Mouse (Mus musculus): ENCODE data around the gene 3110001I22Rik. TPM values are rescaled to one million over a fixed set of nuclear protein-coding genes. Genes with fewer than 3 reads are reported as not detected.

Gene 3110001I22Rik
- polyA plus RNA-seq (2012; rRNA removed): 1.4 and 1.7 TPM in 2 replicates

DNA sequence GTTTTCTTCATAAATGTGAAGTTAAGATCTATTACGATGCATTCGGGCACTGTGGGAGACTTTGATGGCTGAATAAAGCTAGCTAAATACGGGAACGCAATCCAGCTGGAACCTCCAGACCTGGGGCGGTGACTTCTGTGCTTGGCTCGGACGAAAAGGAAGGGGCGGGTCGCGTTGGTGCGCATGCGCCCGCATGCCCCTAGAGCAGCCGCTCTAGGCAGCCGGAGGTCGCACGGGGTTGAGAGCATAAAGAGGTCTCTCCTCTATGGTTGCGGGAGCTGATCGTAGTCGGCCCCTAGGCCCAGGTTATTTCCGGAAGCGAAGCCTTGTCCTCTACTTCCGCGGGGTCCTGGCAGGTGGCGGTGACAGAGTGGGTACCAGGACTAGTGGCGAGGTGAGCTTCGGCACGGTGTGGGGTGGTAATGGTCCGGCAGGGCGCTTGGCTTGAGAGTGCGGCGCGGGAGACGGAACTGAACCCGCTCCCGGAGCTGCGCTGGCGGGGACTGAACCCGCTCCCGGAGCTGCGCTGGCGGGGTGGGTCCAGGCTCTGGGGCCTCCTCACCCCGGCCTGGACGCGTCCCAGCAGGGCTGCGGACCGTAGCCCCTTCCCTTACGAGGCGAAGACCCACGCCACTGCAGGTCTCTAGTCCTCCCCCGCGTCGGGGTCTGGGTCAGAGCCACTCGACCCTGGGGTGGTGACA is at the start of gene 3110001I22Rik, which contains the start of gene Bfar:
Gene 3110001I22Rik (plus strand): TSS at position 245 of the 701 bp plus-strand sequence.
Gene Bfar (plus strand): TSS at position 174 of the 701 bp plus-strand sequence.

GRCm38 (mm10) chr16:13667878-13668343 is 3.8 kb upstream of the 3110001I22Rik start, which contains the start of gene Parn:
Gene Parn, minus strand, starts transcription at chr16:13668170.

Other genes starting within 250 kb of the 3110001I22Rik start
- gene Parn, start 3.8 kb upstream of the 3110001I22Rik start, polyA plus RNA-seq (2012; rRNA removed): 23.0 and 25.4 TPM in 2 replicates
- gene Bfar, start 71 bp upstream of the 3110001I22Rik start, polyA plus RNA-seq (2012; rRNA removed): 15.2 and 23.7 TPM in 2 replicates
- gene Pla2g10, start 59.1 kb downstream of the 3110001I22Rik start, polyA plus RNA-seq (2012; rRNA removed): 0.37 and 1.6 TPM in 2 replicates
- gene Rrn3, start 108.8 kb downstream of the 3110001I22Rik start, polyA plus RNA-seq (2012; rRNA removed): 10.1 and 10.7 TPM in 2 replicates
- gene Ntan1, start 146.9 kb downstream of the 3110001I22Rik start, polyA plus RNA-seq (2012; rRNA removed): 74.3 and 74.7 TPM in 2 replicates
- gene Pdxdc1, start 231.2 kb downstream of the 3110001I22Rik start, polyA plus RNA-seq (2012; rRNA removed): 70.8 and 92.7 TPM in 2 replicates
- gene Mpv17l, start 231.2 kb downstream of the 3110001I22Rik start, polyA plus RNA-seq (2012; rRNA removed): 4.1 and 5.8 TPM in 2 replicates

Measured in ovary, adult 2 months (tissue).